Mouse (Mus musculus): Measurements from ENCODE around the gene Ints14. TPM values are rescaled to one million over a fixed set of nuclear protein-coding genes. Genes with fewer than 3 reads are reported as not detected.

Ints14 gene
- total and polyA plus RNA-seq, 3 experiments = 30.1 to 58.2 (median 52.9) TPM

DNA sequence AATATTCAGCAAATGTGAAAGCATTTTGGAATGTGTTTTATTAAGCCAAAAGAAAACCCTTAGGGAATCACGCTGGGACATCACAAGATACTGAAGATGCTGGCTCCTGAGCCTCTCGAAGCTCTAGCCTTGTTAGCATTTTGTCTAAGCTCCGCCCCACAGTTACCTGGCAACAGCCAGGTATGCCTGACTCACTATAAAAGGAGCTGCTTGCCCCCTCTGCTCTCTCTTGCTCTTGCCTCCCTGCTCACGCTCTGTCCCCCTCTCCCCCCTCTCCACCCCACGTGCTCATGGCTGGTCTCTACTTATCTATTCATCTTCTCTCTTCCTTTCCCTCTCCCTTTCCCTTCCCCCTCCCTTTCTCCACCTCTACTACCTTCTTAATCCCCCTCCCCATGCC lies 8.7 kb upstream of the Ints14 start:
- DNase-seq (ENCODE audit: extremely low read depth) = no peak
- peaks cover 8% of the 10 kb centered on the region for H3K9me3 ChIP-seq (replicated peaks; ENCODE audit: low read length)
- H3K4me3 ChIP-seq (replicated peaks in 1 of 3; ENCODE audit: low read depth in 2 of 3, low read length in 2 of 3, poor library complexity in 1 of 3) = no peak overlapping the region
- H3K9ac ChIP-seq (ENCODE audit: insufficient read depth, low read depth) = no peak overlapping the region
- no peaks in the 10 kb centered on the region for H3K36me3 ChIP-seq (replicated peaks in 1 of 2; ENCODE audit: control insufficient read depth in 1 of 2, insufficient read depth in 1 of 2, low read length in 1 of 2)
- H3K27ac ChIP-seq (ENCODE audit: insufficient read depth, low read depth) = no peak overlapping the region
- dilution Hi-C loops (cut with MboI; ENCODE audit: extremely low pct_ligation_motif_present, extremely low pct_unique_long_range_greater_than_20kb, low sequenced_read_pairs) = no loop called here
- H3K79me2 ChIP-seq (replicated peaks; ENCODE audit: control insufficient read depth, extremely low read depth, insufficient read depth, poor library complexity, severe bottlenecking) = no peaks in the 10 kb centered on the region
- H3K4me2 ChIP-seq (ENCODE audit: insufficient read depth, low read depth, poor library complexity, severe bottlenecking) = no peak overlapping the region
- TF ChIP-seq TBP (conservative IDR thresholded peaks at IDR 0.05; ENCODE audit: low read depth, low read length) = no peak
- TF ChIP-seq IRF4 (IDR thresholded peaks at IDR 0.05; ENCODE audit: low read depth, low read length) = no peak
- no peak for TF ChIP-seq ELF1 (IDR thresholded peaks at IDR 0.05; ENCODE audit: low read depth, low read length)
- no peak for TF ChIP-seq KAT2A (IDR thresholded peaks at IDR 0.05; ENCODE audit: insufficient replicate concordance, low read length)
- TF ChIP-seq MEF2A (IDR thresholded peaks at IDR 0.05; ENCODE audit: borderline replicate concordance, low read depth, low read length) = no peak
- no peak for TF ChIP-seq NRF1 (IDR thresholded peaks at IDR 0.05; ENCODE audit: low read depth, low read length)
- TF ChIP-seq RCOR1 (conservative IDR thresholded peaks at IDR 0.05; ENCODE audit: low read depth, low read length) = no peak
- no peak for TF ChIP-seq ETS1 (conservative IDR thresholded peaks at IDR 0.05; ENCODE audit: low read depth, low read length)
- peaks cover 5 to 12% of the 10 kb centered on the region in 2 experiments; a peak in 3 of 4 replicates for H3K4me1 ChIP-seq (ENCODE audit: control insufficient read depth in 1 of 2, insufficient read depth in 2 of 2)
- H3K27me3 ChIP-seq (replicated peaks) = peaks cover 73% of the 10 kb centered on the region
- in situ Hi-C loops (cut with MboI; ENCODE audit: low pct_ligation_motif_present, low pct_unique_long_range_greater_than_20kb, low sequenced_read_pairs) = no loop called here

GRCm38 (mm10) chr9:64953190-64953589 lies 7.5 kb upstream of the Ints14 start:
- dilution Hi-C loops (cut with MboI; ENCODE audit: extremely low pct_ligation_motif_present, extremely low pct_unique_long_range_greater_than_20kb, low sequenced_read_pairs) (no loop called here), in situ Hi-C loops (cut with MboI; ENCODE audit: low pct_ligation_motif_present, low pct_unique_long_range_greater_than_20kb, low sequenced_read_pairs) (no loop called here)
- Histone ChIP-seq H3K4me3 (replicated peaks in 1 of 3; ENCODE audit: low read depth in 2 of 3, low read length in 2 of 3, poor library complexity in 1 of 3) (no peak overlapping the region), H3K4me1 (ENCODE audit: control insufficient read depth in 1 of 2, insufficient read depth in 2 of 2) (peaks cover 3 to 5% of the 10 kb centered on the region in 2 experiments; a peak in 3 of 4 replicates), H3K36me3 (replicated peaks in 1 of 2; ENCODE audit: control insufficient read depth in 1 of 2, insufficient read depth in 1 of 2, low read length in 1 of 2) (no peaks in the 10 kb centered on the region), H3K79me2 (replicated peaks; ENCODE audit: control insufficient read depth, extremely low read depth, insufficient read depth, poor library complexity, severe bottlenecking) (no peaks in the 10 kb centered on the region), H3K27ac (ENCODE audit: insufficient read depth, low read depth) (no peak overlapping the region), H3K27me3 (replicated peaks) (peaks cover 61% of the 10 kb centered on the region), H3K4me2 (ENCODE audit: insufficient read depth, low read depth, poor library complexity, severe bottlenecking) (no peak overlapping the region), H3K9me3 (replicated peaks; ENCODE audit: low read length) (peaks cover 8% of the 10 kb centered on the region), H3K9ac (ENCODE audit: insufficient read depth, low read depth) (no peak overlapping the region)
- no peak for DNase-seq (ENCODE audit: extremely low read depth)
- TF ChIP-seq NELFE (IDR thresholded peaks at IDR 0.05; ENCODE audit: low read depth, low read length) = no peak
- TF ChIP-seq E2F4 (IDR thresholded peaks at IDR 0.05; ENCODE audit: insufficient replicate concordance, low read depth, low read length) = no peak
- TF ChIP-seq MAFK (IDR thresholded peaks at IDR 0.05; ENCODE audit: insufficient replicate concordance, low read length) = no peak
- no peak for TF ChIP-seq MYC (IDR thresholded peaks at IDR 0.05; ENCODE audit: low read depth, low read length)
- no peak for TF ChIP-seq RCOR1 (conservative IDR thresholded peaks at IDR 0.05; ENCODE audit: low read depth, low read length)
- TF ChIP-seq ZMIZ1 (IDR thresholded peaks at IDR 0.05; ENCODE audit: low read depth, low read length) = no peak
- TF ChIP-seq CHD1 (IDR thresholded peaks at IDR 0.05; ENCODE audit: low read depth, low read length) = no peak
- no peak for TF ChIP-seq RAD21 (IDR thresholded peaks at IDR 0.05; ENCODE audit: low read depth, low read length)
- TF ChIP-seq MXI1 (IDR thresholded peaks at IDR 0.05; ENCODE audit: low read depth, low read length) = no peak
- no peak for TF ChIP-seq ZC3H11A (IDR thresholded peaks at IDR 0.05; ENCODE audit: low read depth, low read length)
- no peak for TF ChIP-seq ETS1 (conservative IDR thresholded peaks at IDR 0.05; ENCODE audit: low read depth, low read length)
- TF ChIP-seq ZNF384 (IDR thresholded peaks at IDR 0.05; ENCODE audit: low read depth, low read length) = no peak
- no peak for TF ChIP-seq KAT2A (IDR thresholded peaks at IDR 0.05; ENCODE audit: insufficient replicate concordance, low read length)
- TF ChIP-seq SIN3A (IDR thresholded peaks at IDR 0.05; ENCODE audit: low read length) = no peak
- TF ChIP-seq TBP (conservative IDR thresholded peaks at IDR 0.05; ENCODE audit: low read depth, low read length) = no peak
- TF ChIP-seq ELF1 (IDR thresholded peaks at IDR 0.05; ENCODE audit: low read depth, low read length) = no peak
- no peak for TF ChIP-seq USF1 (IDR thresholded peaks at IDR 0.05; ENCODE audit: low read depth, low read length)

Measured in CH12.LX (cell line).